Mouse (Mus musculus) retina, adult 2 months (tissue): ENCODE data around the gene Myct1.

ENCODE experiments used
- DNase-seq: peaks from one replicate; pipeline ENCODE4 v3.0.0-alpha.2; 2012; ENCODE audit warnings: low read depth, low spot score

Gene Myct1

DNA sequence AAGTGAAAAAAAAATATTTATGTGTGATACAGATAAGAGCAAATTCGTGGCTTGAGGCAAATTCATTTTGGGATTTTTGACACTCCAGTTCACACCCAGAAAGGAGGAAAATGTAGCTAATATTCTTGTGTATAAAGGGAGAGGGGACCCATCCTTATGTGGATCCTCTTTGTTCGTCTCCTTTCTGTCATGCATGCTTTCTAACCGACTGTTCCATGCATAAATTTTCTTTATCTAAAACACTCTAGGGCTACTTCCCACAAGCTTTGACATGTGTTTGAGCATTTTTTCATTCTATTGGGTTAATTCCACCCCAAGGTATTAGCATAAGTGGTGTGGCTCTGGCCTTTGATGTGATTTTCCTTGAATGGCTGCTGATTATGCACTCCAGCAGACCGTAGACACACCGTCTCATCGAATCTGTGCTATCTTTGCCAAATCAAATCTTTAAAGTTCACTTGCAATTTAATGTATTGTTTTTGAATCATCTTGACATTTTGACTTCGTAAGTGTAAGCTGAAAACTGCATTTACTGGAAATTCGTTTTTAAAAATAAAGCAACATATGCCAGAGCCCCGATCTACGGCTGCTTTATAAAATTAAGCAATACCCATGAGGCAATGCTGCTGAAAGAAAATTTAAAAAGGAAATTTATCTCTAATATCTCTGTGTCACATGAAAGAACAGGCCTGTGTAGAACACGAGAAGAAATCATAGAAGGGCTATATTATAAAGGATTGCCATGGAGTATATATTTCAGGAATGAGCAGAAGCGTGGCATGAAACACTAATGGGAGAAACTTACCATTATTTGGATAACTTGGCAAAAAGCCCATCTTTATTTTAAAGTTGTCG, 21.8 kb downstream of the Myct1 start:
- no peak for DNase-seq

DNA sequence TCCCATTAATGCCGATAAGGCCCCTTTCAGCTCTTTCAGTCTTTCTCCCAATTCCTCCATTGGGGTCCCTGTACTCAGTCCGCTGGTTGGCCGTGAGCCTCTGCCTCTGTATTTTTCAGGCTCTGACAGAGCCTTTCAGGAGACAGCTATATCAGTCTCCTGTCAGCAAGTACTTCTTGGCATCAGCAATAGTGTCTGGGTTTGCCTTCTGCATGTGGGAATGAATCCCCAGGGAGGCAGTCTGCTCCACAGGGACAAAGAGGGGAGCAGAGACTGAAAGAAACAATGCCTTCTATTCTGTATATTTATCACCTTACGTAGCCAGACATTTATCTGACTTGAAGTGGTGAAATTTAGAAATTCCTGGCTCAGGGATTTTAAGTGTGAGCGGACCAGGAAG, 32.7 kb downstream of the Myct1 start:
- DNase-seq = no peak

DNA sequence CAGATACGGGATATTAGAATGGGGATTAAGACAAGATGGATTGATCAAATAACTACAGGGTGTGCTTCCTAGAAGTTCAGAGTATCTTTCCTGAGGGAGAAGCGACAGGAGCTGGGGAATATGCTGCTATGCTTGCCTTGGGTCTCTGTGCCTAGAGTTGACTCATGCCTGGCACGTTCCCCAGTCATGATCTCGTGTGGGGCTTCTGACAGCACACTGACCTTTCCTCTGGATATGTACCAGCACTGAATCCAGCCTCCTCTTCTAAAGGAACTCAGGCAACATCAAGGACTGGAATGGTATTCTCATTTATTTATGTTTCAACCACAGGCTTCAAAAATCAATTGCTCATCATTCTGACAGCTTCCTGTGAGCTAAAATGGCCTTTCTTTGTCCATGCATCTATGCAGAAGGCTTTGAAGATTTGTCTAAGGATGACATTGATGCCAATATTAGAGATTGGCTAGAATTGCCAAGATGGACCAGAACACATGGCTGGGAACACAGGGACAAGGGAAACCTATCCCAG, 40.2 kb downstream of the Myct1 start:
- no peak for DNase-seq

DNA sequence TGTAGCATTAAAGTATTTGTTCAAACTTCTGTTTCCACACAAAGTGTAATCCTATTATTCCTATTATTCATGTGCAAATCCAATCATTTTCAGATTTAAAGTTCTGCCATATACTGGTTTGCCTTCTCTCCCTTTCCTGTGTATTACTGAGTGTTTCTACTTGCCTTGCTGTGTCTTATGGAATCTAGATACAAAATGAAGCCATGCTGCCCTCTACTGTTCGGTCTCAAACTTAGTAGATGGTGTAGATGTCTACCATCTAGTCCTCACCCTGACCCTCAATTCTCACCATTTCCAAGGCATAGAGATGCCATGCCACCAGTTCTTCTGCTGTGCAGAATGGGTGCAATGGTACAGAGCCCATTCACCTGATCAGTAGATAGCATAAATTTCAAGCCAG, 40.8 kb downstream of the Myct1 start:
- DNase-seq = peak; percentile 36

DNA sequence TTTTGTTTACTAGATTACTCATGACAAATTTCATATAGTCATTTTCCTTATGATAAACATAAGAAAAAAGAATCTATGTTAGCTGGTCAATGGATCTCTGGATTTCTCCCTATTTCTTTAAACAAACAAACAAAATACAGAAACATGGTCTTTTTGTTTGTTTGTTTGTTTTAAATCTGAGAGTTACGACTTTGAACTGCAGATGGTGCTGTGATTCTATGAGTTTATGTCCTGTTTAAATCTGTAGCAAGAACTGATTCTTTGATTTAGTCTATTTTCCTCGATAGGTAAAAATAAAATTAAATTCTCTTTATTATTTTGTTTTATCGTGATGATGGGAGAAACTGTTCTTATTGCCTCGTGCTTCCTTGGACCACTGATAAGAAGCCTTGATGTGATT, 43.7 kb downstream of the Myct1 start:
- DNase-seq = no peak

DNA sequence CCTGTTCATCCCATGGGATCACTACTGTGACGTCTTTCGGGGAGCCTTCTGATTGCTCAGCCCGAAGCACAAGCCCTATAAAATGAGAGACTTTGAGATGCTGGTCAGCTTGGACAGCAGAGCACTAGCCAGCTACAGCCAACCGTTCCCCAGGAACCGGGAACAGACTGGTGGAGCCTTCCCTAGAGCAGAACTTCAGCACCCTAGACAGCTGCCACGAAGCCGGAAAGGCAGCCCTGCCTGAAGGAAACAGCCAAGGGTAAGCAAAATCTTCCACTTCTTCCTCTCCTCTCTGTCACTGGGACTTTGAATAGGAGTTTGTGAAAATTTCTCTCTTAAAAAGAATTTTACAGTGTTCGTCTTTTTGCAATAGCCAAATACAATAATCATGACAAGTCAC, 45.5 kb downstream of the Myct1 start, which contains the start of gene Vip:
TSS of gene Vip (plus strand) at position 107 of the 400 bp plus-strand sequence.
- no peak for DNase-seq
